Mouse (Mus musculus) testis, postnatal 10 days (tissue): ENCODE measurements around the gene Sars2.

ENCODE experiments used
- DNase-seq: peaks from one replicate; pipeline ENCODE4 v3.0.0; 2021; ENCODE audit warnings: low spot score

The Sars2 gene

DNA sequence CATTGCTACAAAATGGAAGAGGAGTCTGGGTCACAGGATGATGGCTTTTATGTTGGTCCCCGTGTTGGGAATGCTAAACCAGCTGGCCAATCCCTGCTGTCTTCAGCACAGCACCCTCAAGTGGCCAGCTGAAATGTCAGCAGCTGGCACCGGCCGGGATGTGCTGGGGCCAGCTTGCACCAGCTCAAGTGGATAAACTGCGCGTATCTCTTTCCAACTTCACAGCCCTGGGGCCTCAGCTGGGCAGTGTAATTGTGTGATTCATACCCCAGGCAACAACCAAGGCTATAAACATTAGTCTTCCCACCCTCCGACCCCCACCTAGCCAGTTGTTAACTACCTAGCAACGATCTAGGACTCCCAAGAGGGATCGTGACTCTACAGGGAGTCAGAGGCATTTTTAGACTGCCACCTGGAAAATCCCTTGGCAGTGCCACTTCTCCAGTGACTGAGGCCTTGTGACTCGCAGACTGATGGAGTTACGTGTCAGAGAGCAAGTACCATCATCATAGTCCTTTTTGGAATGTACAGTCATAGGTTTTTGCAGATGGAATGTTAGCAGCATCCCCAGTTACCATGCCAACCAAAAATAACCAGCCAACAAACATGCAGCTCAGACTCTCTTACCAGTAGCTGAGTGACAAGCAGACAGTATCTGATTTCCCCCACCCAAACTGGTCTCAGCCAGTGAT, 14.0 kb upstream of the Sars2 start:
- no peak for DNase-seq

DNA sequence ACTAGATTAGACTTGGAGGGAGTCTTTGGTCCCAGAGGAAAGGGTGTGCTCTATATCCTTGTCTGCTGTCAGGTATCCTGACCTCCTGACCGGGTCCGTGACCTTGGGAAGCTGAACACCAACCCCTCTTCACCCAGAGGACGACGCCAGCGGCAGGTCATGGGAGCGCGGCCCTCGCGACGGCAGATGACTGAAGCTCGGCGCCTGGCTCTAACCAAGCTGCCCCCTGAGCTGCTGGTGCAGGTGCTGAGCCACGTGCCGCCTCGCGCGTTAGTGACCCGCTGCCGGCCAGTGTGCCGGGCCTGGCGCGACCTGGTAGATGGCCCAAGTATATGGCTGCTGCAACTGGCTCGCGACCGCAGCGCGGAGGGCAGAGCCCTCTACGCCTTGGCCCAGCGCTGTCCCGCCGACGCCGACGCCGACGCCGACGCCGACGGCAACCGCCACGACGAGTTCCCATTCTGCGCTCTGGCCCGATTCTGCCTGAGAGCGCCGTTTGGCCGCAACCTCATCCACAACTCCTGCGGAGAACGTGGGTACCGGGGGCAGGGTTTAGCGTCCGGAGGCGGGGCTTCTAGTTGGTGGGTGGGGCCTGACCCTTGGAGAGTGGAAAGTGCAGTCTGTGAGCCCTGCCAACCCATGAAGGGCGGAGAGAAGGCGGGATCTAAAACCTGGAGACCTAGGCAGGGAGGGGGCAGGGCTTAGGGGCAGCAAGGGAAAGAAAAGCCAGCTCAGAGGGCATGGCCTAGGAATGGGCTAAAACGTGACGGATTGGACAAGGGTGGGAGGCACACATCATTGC, 9.2 kb upstream of the Sars2 start:
- peak; percentile 86 for DNase-seq

DNA sequence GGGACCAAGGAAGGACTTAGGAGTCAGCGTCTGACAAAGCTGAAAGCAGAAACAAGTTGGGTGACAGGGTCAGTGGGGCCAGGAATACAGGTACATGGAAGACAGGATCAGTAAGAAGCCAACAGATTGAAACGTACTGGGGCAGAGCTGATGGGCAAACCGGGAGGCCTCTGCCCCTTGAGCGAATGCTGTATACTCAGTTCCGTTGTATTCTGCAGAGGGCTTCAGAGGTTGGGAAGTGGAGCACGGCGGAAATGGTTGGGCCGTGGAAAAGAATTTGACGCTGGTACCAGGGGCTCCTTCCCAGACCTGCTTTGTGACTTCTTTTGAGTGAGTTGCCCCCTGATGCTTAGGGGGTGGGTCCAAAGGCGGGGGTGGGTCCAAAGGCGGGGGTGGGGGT, 8.6 kb upstream of the Sars2 start:
- no peak for DNase-seq

DNA sequence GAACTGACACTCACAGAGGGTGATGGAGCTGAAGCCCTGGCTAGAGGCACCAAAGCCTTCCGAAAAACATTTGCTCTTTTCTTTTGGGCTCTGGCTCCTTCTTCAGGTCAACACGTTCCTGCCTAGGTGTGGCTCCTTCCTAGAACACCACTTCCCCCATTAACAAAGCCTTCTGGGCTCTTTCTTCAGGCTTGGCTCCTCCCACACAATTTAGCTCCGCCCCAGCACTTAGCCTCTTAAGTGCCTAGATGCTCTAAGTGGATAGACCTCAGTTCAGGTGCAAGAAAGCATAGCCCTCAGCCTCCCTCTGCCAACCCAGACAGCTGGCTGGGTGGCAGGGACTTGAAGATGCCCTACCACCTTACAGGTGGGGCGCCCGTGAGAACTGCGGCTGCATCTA, 6.1 kb upstream of the Sars2 start:
- no peak for DNase-seq

DNA sequence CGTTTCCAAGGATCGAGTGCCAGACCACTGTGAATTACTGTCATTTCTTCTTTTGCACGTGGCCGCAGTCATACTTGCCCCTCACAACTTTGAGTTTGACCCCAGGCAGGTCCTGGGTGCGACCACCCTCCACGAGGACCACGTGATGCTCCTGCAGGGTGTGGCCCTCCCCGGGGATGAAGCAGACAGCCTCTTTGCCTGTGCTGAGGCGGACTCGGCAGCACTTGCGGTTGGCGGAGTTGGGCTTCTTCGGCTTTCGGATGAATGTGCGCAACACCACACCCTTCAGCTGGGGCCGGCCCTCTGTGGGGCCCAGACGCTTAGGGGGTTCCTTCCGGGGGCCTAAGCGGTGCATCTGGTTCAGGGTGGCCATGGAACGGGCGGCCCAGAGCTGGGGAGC, 2.0 kb upstream of the Sars2 start:
- no peak for DNase-seq

DNA sequence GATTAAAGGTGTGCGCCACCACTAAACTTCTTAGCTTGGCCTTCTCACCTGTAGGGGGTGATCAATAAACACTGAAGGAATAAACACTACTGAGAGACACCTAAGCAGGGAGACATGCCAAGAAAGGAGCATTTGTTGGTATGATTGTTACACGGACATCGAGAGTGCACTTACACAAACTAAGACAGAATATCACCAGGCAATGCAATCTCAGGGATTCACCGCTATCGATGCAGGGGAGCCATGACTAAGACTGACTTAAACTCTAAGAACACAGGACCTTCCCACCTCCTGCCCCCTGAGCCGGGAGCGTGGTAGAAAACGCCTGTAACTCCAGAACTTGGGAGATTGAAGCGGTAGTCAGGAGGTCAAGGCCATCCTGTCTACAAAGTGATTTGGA, 843 bp upstream of the Sars2 start:
- DNase-seq = no peak

DNA sequence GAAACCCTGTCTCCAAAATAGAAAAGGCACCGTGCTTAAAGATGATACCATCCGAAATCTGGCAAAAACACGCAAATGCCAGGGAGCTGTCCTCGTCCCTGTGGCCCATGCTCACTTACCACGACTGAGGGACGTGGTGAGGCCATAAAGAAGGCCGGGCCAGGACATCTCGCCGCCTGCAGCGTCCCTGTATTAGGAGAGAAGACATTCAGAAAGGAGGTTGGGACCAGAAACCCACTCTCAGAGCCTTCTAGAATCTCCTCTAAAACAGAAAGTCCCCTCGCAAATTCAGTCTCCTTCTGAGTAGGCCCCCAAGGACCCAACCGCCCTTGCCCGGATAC, 454 bp upstream of the Sars2 start:
- DNase-seq = no peak

DNA sequence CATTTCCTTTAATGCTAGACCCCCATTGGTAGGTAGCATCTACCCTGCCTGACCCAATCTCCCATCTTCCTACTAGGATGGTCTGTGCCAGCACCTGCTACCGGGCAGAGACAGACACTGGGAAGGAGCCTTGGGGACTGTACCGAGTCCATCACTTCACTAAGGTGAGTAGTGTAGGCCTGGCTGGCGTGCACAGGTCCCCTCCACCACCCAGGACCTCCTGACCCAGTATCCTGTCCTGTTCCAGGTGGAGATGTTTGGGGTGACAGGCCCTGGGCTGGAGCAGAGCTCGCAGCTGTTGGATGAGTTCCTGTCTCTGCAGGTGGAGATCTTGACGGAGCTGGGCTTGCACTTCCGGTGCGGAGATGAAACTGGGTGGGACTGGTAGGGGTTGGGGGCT, 8.1 kb downstream of the Sars2 start:
- no peak for DNase-seq

DNA sequence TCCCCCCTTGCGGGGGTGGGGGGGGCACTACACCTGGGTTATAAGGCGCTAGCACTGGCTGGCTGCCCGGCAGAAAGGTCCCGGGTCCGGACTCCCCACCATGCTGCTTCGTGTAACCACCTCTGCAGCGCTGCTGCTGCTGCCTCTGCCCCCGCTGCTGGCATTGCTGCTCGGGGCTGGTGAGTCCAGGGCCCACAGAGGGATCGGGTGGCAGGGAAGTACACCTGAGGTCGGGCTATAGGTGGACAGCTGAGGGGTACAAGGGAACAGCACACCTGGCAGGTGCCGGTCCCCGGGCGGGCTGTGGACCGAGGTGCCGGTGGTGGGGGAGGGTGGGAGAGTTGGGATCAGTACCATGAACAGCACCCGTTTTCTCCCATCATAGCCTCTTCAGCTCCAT, 14.3 kb downstream of the Sars2 start, which contains the start of gene Ccer2:
Gene Ccer2, plus strand, starts transcription at position 96 of the 400 bp plus-strand sequence.
- DNase-seq = no peak

DNA sequence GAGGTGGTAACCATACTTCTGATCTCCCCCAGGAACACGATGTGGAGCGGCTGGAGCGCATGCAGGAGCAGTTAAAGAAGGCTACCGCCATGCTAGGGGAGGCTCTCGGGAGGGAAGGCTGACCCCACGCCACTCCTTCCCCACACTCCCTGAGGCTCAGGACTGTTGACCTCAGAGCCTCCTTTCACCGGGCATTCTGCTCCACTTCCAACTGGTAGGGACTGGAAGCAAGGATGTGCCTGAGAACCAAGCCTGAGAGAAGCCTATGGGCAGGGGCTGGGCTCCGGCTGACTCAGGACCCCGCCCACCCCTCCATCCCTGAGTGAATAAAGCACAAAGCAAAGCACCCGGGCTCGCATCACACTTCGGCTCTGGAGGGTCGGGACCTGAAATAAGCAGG, 16.8 kb downstream of the Sars2 start:
- DNase-seq = no peak

DNA sequence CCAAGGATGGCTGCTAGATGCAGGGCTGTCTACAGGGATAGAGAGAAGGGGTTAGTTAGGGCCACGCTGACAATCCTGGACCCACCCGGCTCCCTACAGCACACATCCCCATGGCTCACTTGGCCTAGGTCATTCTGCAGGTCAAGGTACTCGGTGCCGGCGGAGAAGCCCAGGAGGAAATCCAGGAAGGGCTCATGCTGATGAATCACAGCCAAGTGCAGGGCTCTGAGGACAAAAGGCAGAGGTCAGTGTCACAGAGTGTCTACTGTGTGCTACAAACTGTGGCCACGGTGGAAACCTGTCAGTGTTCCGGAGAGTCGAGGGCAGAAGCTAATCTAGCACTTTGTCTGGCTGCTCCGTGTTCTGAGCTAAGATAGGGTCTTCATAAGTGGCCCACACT, 20.1 kb downstream of the Sars2 start:
- DNase-seq = no peak

DNA sequence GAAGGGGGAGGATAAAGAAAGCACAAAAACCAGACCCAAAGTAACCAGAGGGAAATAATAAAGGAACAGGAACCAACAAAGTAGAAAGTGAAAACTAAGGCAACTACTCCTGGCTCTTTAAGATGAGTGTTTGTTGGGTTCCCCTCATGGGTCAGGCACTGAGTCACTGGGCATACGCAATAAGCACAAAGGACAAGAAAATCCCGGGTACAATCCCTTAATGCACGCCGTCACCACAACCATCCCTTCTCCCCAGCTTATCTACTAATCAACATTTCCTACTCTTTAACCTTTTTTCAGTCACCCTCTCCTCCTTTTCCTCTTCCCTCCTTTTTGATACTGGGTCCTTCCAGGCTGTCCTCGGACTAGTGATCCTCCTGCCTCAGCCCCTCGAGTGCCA, 23.4 kb downstream of the Sars2 start:
- DNase-seq = no peak

DNA sequence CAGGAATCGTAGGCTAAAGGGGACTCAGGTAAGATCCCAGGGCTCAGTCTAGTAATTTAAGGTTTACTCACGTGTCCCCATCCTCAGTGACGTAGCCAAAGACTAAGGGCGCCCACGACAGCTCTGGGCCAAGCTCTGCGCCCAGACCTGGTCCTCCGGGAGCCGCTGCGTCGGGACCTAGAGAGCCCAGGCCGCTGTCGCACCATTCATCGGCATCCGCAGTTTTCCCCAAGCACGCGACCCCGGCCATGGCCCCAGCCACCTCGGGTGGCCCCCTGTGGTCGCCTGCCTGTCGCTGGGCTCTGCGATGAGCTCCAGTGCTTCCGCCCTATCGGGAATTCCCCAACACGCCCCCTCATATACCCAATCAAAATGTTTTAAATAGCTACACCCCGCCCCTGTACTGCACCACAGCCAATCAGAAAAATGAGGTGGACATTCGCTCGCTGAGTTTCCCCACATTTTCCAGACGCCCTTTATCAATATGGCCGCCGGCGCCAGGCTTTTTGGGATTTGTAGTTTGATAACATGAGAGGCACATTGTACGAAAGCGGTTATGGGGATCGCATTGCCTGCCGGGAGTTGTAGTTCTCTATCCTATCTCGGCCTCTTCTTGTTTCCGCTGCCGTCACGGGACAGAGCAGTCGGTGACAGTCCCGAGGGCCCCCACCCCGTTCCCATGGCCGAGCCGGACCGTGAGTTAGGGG, 24.5 kb downstream of the Sars2 start, which contains the start of gene Sirt2:
Gene Sirt2, plus strand, starts transcription at position 563 of the 707 bp plus-strand sequence.
- peak; percentile 92 for DNase-seq

DNA sequence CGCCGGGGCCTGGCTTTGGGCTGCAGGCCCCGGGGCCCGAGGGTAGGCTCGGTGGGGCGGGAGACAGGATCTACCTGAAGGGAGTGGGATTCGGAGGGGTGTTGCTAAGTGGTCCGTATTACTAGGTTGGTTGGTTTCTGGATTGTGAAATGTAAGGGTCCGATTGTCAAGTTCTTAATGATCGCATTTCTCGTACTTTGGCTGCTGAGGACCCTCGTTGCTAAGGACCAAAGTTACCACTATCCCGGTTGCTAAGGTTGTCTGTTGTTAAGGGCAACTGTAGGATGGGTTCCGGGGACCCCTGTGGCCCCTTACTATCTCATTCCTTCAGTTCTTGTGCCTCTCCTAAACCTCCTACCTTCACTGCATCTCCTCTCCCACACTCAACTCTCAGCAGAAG, 25.1 kb downstream of the Sars2 start:
- DNase-seq = no peak

DNA sequence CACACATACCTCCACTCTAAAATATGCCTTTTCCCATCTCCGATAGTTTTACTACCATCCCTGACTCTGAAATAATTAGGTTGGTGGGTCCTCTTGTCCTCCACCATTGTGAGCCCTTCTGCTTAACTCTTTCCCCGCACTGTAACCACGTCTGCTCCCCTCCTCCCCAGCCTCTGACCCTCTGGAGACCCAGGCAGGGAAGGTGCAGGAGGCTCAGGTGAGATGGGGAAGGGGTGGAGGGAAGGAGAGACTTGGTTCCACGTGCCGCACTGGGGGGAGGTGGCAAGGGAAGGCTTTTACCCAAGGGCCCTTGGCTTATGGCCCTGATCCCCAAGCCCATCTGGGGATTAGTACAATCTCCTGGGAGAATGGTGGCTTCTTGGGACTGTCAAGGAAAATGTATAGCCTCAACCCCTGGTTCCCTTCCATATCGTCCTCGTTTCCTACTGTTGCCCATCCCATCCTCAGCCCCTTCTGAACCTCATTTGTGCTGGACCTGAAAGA, 25.7 kb downstream of the Sars2 start, which contains the start of gene Nfkbib:
Gene Nfkbib, minus strand, starts transcription at position 51 of the 504 bp plus-strand sequence.
- no peak for DNase-seq

DNA sequence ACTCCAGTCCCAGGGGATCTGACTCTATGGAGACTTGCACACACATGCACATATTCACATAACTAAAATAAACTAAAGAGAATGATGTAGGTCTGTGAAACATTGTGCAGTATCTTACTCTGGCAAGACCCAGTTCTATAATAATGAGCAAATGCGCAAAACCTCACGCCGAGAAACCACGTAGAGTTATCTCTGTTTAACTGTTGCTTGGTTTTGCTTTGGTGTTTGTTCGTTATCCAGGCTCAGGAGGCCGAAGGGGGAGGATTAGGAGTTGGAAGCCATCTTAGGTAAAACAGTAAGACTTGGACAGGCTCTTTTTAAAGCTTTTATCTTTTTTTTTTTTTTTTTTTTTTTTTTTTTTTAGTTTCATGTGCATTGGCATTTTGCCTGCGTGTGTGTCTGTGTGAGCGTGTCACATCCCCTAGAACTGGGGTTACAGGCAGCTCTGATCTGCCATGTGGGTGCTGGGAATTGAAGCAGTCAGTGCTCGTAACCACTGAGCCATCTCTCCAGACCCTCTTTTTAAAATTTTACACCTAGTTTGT, 27.7 kb downstream of the Sars2 start:
- no peak for DNase-seq

DNA sequence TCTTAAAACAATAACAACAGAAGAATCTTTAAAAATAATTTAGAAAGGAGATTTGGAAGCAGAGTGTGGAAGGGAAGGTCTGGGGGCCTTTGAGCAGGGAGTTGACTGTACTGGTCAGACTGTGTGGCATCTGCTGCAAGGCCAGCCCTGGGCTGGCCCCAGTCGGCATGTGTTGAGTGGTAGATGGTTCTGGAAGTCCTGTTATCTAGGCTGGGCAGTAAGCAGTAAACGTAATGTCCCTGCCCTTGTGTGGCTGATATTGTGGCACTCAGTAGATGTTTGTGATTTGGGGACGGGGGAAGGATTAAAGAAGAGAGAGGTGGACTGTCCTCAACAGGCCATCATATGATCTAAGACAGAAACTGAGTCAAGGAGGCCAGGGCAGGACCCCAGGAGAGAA, 28.5 kb downstream of the Sars2 start:
- no peak for DNase-seq

DNA sequence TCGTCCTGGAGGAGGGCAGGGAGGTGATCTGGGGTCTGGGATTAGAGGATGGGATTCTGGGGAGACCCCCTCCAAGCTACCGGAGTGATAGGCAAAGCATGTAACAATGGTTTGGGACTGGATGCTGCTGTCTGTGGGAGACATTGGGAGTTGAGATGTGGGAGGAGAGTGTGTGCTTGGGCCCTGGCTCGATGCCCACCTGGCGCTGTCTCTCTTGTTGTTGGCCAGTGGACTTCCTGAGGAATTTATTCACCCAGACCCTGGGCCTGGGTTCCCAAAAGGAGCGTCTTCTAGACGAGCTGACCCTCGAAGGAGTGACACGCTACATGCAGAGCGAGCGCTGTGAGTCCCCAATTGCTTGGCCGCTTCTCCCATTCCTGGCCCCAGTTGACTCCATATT, 30.1 kb downstream of the Sars2 start:
- DNase-seq = peak; percentile 85

DNA sequence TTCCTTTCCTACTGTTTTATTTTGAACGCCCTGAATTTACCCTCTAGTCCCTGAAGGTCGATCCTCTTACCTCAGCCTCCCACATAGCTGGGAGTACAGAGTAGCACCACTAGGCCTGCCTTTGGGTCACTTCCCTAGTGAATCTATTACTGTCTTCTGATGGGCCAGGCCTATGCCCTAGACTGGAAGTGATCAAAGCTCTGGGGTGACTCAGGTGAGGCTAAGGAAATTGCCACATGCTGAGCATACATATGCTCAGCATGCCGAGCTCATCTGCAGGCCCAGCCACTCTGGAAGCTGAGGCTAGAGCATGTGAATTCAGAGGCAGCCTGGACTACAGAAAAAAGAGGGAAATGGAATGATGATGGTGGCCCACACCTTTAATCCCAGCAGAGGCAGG, 31.4 kb downstream of the Sars2 start:
- DNase-seq = no peak

DNA sequence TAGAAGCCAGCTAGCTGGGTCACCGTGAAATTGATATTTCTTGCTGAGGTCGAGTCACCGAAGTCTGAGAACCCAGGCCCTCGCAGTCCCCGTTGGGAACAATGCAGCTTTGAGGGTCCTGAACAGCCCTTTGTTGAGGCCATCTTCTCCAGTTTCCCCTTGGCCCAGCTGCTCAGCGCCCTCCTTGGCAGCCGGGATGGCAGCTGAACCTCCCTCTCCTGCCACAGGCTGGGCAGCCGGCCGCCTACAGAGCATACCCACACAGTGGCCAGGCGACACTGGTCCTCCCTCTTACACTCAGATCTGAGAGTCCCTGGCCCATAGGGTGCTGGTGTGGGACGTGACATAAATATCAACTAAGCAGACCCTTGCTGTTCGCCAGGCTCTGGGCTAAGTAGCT, 32.4 kb downstream of the Sars2 start:
- no peak for DNase-seq

DNA sequence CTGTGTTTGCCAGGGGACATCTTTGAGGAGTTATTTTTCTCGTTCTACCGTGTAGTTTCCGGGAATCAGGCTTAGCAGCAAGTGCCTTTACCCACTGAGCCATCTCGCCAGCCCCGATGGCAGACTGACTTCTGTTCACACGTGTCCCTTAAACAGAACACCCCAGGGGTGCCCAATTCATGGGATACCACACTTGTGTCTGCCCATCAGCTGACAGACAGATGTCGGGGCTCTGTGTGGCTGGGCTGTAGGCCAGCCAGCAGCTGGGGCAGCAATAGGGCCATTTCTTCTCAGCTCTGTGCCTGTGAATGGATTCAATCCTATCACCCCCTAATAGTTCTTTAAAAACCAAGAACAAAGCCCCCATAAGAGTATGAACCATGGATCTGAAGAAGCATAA, 33.3 kb downstream of the Sars2 start:
- no peak for DNase-seq

DNA sequence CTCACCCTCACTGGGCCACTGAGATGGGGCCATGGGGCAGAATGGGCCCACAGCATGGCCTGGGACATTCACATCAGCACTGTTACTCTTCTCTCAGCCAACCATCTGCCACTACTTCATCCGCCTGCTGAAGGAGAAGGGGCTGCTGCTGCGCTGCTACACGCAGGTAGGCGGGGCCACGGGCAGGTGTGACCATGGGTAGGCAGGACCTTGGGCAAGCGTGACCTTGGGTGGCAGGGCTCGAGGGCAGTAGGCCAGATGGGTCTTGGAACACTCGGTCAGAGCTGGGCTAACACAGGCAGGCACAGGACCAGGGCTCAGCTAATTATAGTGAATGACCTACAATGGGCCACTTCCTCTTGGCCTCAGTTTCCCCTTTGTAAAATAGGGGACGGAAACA, 37.0 kb downstream of the Sars2 start:
- DNase-seq = no peak
